In the genomic region with DNA sequence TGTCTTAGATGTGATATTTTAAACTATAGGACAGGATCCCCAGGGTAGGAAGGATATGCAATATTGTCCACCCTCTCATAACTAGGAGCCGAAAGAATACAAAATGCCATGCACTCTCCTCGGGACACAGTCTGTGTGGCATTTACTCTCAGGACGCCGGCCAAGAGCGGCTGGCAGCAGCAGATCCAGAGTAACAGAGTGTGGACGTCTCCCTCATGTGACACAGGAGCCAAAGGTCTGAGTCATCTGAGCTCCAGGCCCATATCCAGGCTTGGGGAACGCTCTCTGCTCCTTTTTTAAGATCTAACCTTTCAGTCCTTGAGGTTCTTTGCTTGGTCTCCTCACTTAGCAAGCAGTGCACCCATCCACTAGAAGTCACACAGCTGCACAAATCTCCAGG, we compare ENCODE assay signal across 10 mouse cellular contexts.
A peak's percentile ranks its signal among the peaks of the same experiment; 100 is the strongest.
DNase-seq lines count a peak whose midpoint lies in the region; ATAC-seq and TF ChIP-seq lines count a peak whose summit lies in the region.
"Had no signal": no experiment of that assay in that cellular context is flagged by ENCODE, and none has a peak within 500 bp of the region (broad histone marks: within the 10 kb centered on the region; RNA-seq: fewer than 3 reads in every experiment).

No protein-coding gene starts in this region.

- no peak overlapping the region for H3K9ac ChIP-seq in kidney, embryonic 16.5 days (replicated peaks; ENCODE audit: low read length)
- no peak overlapping the region for H3K9ac ChIP-seq in heart, adult 2 months (ENCODE audit: low read depth, low read length)
- H3K9ac ChIP-seq: embryonic facial prominence, embryonic 15.5 days had no signal

- ATAC-seq in kidney, embryonic 16.5 days (ENCODE audit: low FRiP score, low TSS enrichment) = no peak

- no peak for TF ChIP-seq CTCF in heart, adult 2 months (IDR thresholded peaks at IDR 0.05)

- H3K9me3 ChIP-seq in kidney, embryonic 16.5 days (ENCODE audit: low read length) = no peaks in the 10 kb centered on the region
- H3K9me3 ChIP-seq: embryonic facial prominence, embryonic 15.5 days had no signal

- peak; percentile 99 for TF ChIP-seq EP300 in heart, adult 2 months (IDR thresholded peaks at IDR 0.05; ENCODE audit: insufficient read depth, low read depth, low read length)

- no peaks in the 10 kb centered on the region for H3K4me1 ChIP-seq in kidney, embryonic 16.5 days (ENCODE audit: insufficient read depth, low read length)
- H3K4me1 ChIP-seq in heart, adult 2 months (ENCODE audit: control insufficient read depth, insufficient read depth, low read length) = peaks cover 5% of the 10 kb centered on the region; the same call in 1 of the 2 replicates

- H3K36me3 ChIP-seq in kidney, embryonic 16.5 days (ENCODE audit: insufficient read depth, low read length) = no peaks in the 10 kb centered on the region
- H3K36me3 ChIP-seq in heart, adult 2 months (ENCODE audit: control insufficient read depth, insufficient read depth, low read length) = no peaks in the 10 kb centered on the region
- H3K36me3 ChIP-seq: embryonic facial prominence, embryonic 15.5 days had no signal

- H3K27me3 ChIP-seq in kidney, embryonic 16.5 days (ENCODE audit: insufficient read depth, low read length) = no peaks in the 10 kb centered on the region; the same call in 1 of the 2 replicates
- H3K27me3 ChIP-seq in heart, adult 2 months (ENCODE audit: control insufficient read depth, insufficient read depth, low read length) = no peaks in the 10 kb centered on the region
- H3K27me3 ChIP-seq: embryonic facial prominence, embryonic 15.5 days had no signal

- 66% methylated on average over 7 of the region's 7 CpGs for WGBS in kidney, embryonic 16.5 days
- WGBS in heart, adult 2 months = 32% methylated on average over 7 of the region's 7 CpGs

- no peak overlapping the region for H3K27ac ChIP-seq in kidney, embryonic 16.5 days (ENCODE audit: low read length)
- H3K27ac ChIP-seq in heart, adult 2 months = peak overlapping the region; percentile 71
- H3K27ac ChIP-seq: embryonic facial prominence, embryonic 15.5 days had no signal

- H3K4me2 ChIP-seq in kidney, embryonic 16.5 days (replicated peaks; ENCODE audit: low read depth, low read length) = no peak overlapping the region
- H3K4me2 ChIP-seq: embryonic facial prominence, embryonic 15.5 days had no signal

- no peak overlapping the region for H3K4me3 ChIP-seq in kidney, embryonic 16.5 days (ENCODE audit: low read length)
- H3K4me3 ChIP-seq in heart, adult 2 months = no peak overlapping the region
- H3K4me3 ChIP-seq: embryonic facial prominence, embryonic 15.5 days had no signal

- no peaks in the 10 kb centered on the region for H3K79me2 ChIP-seq in heart, adult 2 months (replicated peaks; ENCODE audit: control insufficient read depth, insufficient read depth, low read length)

- no peak for TF ChIP-seq POLR2A in heart, adult 2 months (IDR thresholded peaks at IDR 0.05; ENCODE audit: insufficient read depth, low read depth, low read length)

- peak; percentile 65 for DNase-seq in kidney, adult 11 months
- DNase-seq in cerebellum, adult 11-12 months = peak; percentile 65
- peak; percentile 66 to 85 for DNase-seq in heart, adult 2 months
- DNase-seq in kidney, postnatal 36 days = peak; percentile 76 to 80
- DNase-seq in thymus, adult 18-20 months = no peak
- no peak for DNase-seq in embryo, embryonic 11 days
- no peak for DNase-seq in layer of hippocampus, postnatal 14 days (ENCODE audit: low spot score in 2 of 2)
- DNase-seq: thymus, postnatal 4 days had no signal

- intact Hi-C loops in heart, adult 2 months (cut with DNase I) = loop anchor here (2.0 to 5.0 kb wide), 5 partner anchors 161 to 734 kb away; no protein-coding TSS in a partner anchor

Comparison
In these comparisons a context has a peak if more than half of its experiments do, and no peak if none do; other contexts are left out.
1. DNase-seq: peak in kidney, adult 11 months (single experiment), cerebellum, adult 11-12 months (single experiment), heart, adult 2 months (2 of 2) and kidney, postnatal 36 days (2 of 2); none in thymus, adult 18-20 months (0 of 2), embryo, embryonic 11 days (single experiment) and layer of hippocampus, postnatal 14 days (0 of 2).